Mouse (Mus musculus): ENCODE data around the gene Mtx2.

The Mtx2 gene

GRCm38 (mm10) chr2:74917880-74918537 is 92.4 kb downstream of the Mtx2 start:
- no peak for DNase-seq (ENCODE audit: low spot score)

DNA sequence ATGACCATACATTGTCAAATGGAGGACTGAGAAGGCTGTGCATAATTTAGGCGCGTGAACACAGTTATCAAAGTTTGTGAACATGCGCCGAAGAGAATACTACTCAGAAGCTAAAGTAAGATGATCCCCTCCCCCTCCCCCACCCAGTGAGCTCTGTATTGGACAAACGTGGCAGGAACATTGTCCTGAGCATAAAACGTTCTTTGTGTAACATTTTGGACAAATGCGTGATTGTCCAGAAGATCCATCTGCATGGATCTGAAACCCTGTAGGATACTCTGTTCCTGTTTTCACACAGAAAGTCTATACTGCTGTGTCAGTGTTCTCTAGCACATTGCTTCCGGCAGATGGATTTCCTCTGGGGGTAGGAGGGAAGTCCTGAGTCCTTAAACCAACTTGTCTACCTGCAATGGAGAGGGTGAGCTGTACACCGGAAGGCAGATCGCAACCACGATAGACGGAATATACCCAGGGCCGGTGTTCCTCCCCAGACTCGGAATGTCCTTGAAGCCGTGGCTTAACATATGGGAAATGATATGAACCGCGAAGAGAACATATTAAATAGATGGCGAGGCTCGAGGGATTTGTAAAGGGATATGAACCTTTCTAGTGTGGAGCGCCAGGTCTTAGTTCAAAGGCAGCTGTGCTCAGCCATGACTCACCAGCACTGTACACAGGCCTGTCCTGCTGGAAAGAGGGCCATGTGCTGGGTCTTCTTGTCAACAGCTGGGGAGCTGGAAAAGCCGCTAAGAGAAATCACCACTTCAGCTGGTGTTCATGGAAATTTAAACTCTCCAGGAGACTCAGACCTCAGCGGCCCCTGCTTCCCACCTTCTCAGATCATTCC is 100.6 kb downstream of the Mtx2 start:
- no peak for DNase-seq (ENCODE audit: low spot score)
